Mouse (Mus musculus): ENCODE measurements around the gene Gm9887. TPM values are rescaled to one million over a fixed set of nuclear protein-coding genes. Genes with fewer than 3 reads are reported as not detected.

Gene Gm9887
- 0.56 and 1.2 TPM in 2 replicates for polyA plus RNA-seq (2015; fragmentation: Nextera tagmentation; extraction: Ambion mirVana)

DNA sequence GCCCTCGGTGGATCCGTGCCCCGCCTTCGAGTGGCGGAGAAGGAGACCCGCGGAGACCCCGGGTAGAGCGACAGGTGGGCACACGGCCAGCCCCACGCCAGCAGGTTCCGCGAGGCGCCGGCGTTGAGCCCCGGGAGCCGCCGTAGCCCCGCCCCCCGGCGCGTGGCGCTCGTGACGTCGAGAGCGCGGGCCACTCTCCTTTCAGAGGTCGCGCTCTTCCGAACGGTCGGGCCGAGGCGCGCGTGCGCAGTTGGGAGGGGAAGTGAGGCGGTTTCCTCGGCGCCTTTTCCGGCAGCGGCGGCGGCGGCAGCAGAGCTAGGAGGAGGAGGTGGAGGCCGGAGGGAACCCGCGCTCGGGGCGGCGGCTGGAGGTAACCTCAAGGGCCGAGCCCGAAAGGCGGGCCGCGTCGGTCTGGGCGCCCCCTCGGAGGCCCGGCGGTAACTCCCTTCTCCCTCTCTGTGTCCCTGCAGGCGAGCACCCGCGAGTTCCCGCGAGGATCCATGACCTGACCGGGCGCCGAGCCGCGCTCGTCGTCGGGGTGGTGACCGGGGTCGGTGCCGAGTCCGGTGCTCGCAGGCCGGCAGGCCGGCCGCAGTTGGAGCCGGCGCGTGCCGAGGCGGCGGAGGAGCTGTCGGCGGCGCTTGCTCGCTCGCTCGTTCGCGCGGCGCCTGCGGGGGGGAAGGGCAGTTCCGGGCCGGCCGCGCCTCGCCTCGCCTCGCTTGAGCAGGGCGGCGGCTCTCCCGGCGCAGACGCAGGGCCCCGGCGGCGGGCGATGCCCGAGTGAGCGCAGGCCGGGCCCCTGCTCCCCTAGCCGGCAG is at the start of gene Gm9887, which contains the start of gene Arf6:
Gene Gm9887, minus strand, starts transcription at position 605 of the 818 bp plus-strand sequence.
Gene Arf6, plus strand, starts transcription at position 297 of the 818 bp plus-strand sequence.
- Histone ChIP-seq H3K4me2 (peak within 1 kb of the TSS; percentile 89), H3K4me1 (replicated peaks) (peaks cover 28% of the 10 kb centered on the region), H3K9ac (peak within 1 kb of the TSS; percentile 100), H3K27me3 (no peaks in the 10 kb centered on the region), H3K27ac (replicated peaks) (peak within 1 kb of the TSS; percentile 99), H3K4me3 (replicated peaks) (peak within 1 kb of the TSS; percentile 99), H3K36me3 (replicated peaks) (peaks cover 22% of the 10 kb centered on the region), H3K9me3 (replicated peaks) (no peaks in the 10 kb centered on the region)
- peak; percentile 88 for ATAC-seq (ENCODE audit: insufficient read depth)
- under 1% methylated on average over 121 of the region's 121 CpGs for WGBS (ENCODE audit: insufficient replicate concordance)

DNA sequence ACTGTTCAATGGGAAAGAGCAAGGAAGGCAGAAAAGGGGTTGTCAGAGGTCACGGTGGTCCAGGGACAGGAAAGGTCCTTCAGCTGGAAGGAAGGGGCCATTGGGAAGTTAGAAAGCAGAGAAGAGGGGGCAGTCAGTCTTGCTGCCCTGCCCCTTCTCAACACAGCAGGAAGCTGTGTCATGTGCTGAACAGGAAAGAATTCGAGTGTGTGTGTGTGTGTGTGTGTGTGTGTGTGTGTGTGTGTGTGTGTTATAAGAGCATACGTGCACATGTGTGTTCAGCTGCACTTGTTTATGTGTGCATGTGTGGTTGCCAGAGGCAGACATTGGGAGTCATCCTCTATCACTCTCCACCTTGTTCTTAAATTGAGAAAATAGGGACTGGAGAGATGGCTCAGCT is 48.5 kb upstream of the Gm9887 start:
- H3K27me3 ChIP-seq = no peaks in the 10 kb centered on the region
- H3K4me3 ChIP-seq (replicated peaks) = no peak overlapping the region
- WGBS (ENCODE audit: insufficient replicate concordance) = 38% methylated on average over 3 of the region's 3 CpGs
- no peak overlapping the region for H3K27ac ChIP-seq (replicated peaks)
- no peak overlapping the region for H3K4me2 ChIP-seq
- 0 out of 2 replicates have a peak, but pooled peaks cover under 1% of the 10 kb centered on the region for H3K4me1 ChIP-seq (replicated peaks)
- H3K36me3 ChIP-seq (replicated peaks) = no peaks in the 10 kb centered on the region
- H3K9ac ChIP-seq = no peak overlapping the region
- no peaks in the 10 kb centered on the region for H3K9me3 ChIP-seq (replicated peaks)
- no peak for ATAC-seq (ENCODE audit: insufficient read depth)

DNA sequence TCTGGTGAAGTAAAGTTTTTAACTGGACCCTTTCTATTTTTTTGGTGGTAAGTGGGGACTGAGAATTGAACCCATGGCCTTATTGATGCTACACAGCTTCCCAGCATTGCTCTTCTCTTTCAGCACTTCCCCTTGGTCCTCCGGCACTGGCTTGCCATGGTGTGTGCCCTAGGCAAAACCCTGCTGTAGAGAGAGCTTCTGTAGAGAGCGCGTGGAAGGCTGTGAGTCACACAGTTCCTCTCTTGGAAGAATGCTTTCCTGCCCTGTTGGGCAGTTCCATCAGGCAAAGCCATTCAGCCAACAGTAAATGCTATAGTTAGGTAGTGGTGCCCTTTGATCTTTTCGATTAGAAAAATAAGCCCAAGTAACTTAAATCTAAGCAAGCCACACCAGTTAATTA is 47.3 kb upstream of the Gm9887 start:
- Histone ChIP-seq H3K36me3 (replicated peaks) (no peaks in the 10 kb centered on the region), H3K27ac (replicated peaks) (no peak overlapping the region), H3K27me3 (no peaks in the 10 kb centered on the region), H3K4me2 (no peak overlapping the region), H3K4me3 (replicated peaks) (no peak overlapping the region), H3K9me3 (replicated peaks) (no peaks in the 10 kb centered on the region), H3K4me1 (replicated peaks) (0 out of 2 replicates have a peak, but pooled peaks cover 5% of the 10 kb centered on the region), H3K9ac (no peak overlapping the region)
- 57% methylated on average over 4 of the region's 4 CpGs for WGBS (ENCODE audit: insufficient replicate concordance)
- ATAC-seq (ENCODE audit: insufficient read depth) = no peak

DNA sequence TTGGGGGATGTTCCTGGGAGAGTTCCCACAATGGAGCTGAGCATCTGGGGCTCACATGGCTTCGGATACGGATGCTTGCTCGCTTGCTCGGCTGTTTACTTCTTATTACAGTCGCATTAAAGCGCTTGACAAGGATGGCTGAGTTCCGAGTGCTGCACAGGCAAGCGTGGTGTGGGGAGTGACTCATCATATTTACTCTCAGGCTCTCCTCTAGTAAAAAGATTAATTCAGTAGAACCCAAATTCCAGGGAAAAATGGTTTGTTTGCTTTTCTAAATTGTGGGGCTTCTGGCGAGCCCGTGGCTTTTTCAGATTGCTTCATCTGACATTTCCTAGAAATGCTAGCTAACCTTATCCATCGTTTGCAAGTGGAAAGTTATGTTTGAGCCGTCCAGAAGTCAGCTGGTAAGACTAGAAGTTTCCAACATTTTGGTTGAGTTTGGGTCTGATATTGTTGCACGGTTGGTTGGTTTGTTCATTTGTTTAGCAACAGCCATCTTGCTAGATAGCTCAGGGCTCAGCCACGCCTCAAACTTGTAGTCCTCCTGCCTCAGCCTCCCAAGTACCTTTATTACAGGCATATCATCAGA is 46.9 kb upstream of the Gm9887 start:
- Histone ChIP-seq H3K27ac (replicated peaks) (no peak overlapping the region), H3K9ac (no peak overlapping the region), H3K27me3 (no peaks in the 10 kb centered on the region), H3K4me3 (replicated peaks) (no peak overlapping the region), H3K4me1 (replicated peaks) (0 out of 2 replicates have a peak, but pooled peaks cover 5% of the 10 kb centered on the region), H3K4me2 (no peak overlapping the region), H3K36me3 (replicated peaks) (no peaks in the 10 kb centered on the region), H3K9me3 (replicated peaks) (no peaks in the 10 kb centered on the region)
- WGBS (ENCODE audit: insufficient replicate concordance) = 55% methylated on average over 14 of the region's 14 CpGs
- no peak for ATAC-seq (ENCODE audit: insufficient read depth)

DNA sequence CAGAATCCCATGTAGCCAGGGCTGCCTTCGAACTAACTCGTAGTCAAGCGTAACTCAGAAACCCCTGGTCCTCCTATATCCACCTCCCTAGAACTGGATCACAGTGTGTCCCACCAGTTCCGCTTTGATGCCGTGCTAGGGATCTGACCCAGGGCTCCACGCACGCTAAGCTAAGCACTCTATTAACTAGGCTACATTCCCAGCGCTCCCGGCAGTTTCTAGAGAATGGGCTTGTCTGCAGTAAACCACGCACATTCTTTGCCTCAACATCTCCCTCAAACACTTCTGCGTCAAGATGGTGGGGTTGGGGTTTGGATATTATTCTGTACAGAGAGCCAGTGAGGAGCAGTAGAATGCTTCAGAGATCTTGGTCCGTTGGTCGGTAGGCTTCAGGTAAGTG is 46.3 kb upstream of the Gm9887 start:
- Histone ChIP-seq H3K9ac (no peak overlapping the region), H3K36me3 (replicated peaks) (no peaks in the 10 kb centered on the region), H3K4me3 (replicated peaks) (no peak overlapping the region), H3K27ac (replicated peaks) (no peak overlapping the region), H3K27me3 (no peaks in the 10 kb centered on the region), H3K4me2 (no peak overlapping the region), H3K4me1 (replicated peaks) (0 out of 2 replicates have a peak, but pooled peaks cover 5% of the 10 kb centered on the region), H3K9me3 (replicated peaks) (no peaks in the 10 kb centered on the region)
- 79% methylated on average over 13 of the region's 13 CpGs for WGBS (ENCODE audit: insufficient replicate concordance)
- ATAC-seq (ENCODE audit: insufficient read depth) = no peak

DNA sequence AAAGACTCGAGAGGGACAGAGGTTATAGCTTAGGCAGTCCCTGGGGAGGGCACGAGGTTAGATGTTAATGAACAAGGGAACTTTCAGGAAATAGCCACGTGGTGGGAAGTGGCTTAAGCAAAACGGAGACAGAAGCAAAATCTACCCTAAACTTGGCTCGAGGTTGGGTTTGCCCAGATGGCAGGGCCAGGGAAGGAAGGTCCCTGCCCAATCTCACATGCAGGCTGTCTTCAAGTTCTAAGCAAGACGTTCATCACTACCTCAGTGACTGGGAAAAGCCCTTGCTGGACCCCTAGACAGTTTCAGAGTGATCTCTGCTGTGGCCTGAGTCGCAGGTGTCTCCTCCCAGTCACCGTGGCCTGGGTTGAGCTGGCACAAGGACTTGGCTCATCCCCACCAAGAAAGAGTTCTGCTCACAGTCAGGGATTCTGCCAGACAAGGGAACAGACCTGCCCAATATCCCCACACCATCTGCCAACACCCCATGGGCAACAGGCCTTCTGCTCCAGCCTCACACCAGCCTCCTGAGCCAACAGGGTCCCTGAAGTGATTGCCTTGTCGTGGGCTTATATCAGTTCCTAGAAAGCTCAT is 45.5 kb upstream of the Gm9887 start:
- Histone ChIP-seq H3K4me1 (replicated peaks) (0 out of 2 replicates have a peak, but pooled peaks cover 5% of the 10 kb centered on the region), H3K4me2 (no peak overlapping the region), H3K36me3 (replicated peaks) (no peaks in the 10 kb centered on the region), H3K4me3 (replicated peaks) (no peak overlapping the region), H3K9ac (no peak overlapping the region), H3K9me3 (replicated peaks) (no peaks in the 10 kb centered on the region), H3K27ac (replicated peaks) (no peak overlapping the region), H3K27me3 (no peaks in the 10 kb centered on the region)
- WGBS (ENCODE audit: insufficient replicate concordance) = 37% methylated on average over 9 of the region's 9 CpGs
- no peak for ATAC-seq (ENCODE audit: insufficient read depth)

GRCm38 (mm10) chr12:69416793-69417192 is 44.5 kb upstream of the Gm9887 start:
- Histone ChIP-seq H3K9me3 (replicated peaks) (no peaks in the 10 kb centered on the region), H3K36me3 (replicated peaks) (no peaks in the 10 kb centered on the region), H3K4me2 (no peak overlapping the region), H3K9ac (no peak overlapping the region), H3K27me3 (no peaks in the 10 kb centered on the region), H3K4me3 (replicated peaks) (no peak overlapping the region), H3K27ac (replicated peaks) (no peak overlapping the region), H3K4me1 (replicated peaks) (0 out of 2 replicates have a peak, but pooled peaks cover 5% of the 10 kb centered on the region)
- 44% methylated on average over 7 of the region's 7 CpGs for WGBS (ENCODE audit: insufficient replicate concordance)
- no peak for ATAC-seq (ENCODE audit: insufficient read depth)

- Histone ChIP-seq H3K4me3 (replicated peaks) (no peak overlapping the region), H3K9me3 (replicated peaks) (no peaks in the 10 kb centered on the region), H3K4me2 (no peak overlapping the region), H3K4me1 (replicated peaks) (0 out of 2 replicates have a peak, but pooled peaks cover 5% of the 10 kb centered on the region), H3K9ac (no peak overlapping the region), H3K27me3 (no peaks in the 10 kb centered on the region), H3K27ac (replicated peaks) (no peak overlapping the region), H3K36me3 (replicated peaks) (no peaks in the 10 kb centered on the region)
- 59% methylated on average over 4 of the region's 4 CpGs for whole genome bisulfite sequencing (ENCODE audit: insufficient replicate concordance)
- no peak for ATAC-seq (ENCODE audit: insufficient read depth)
These were observed 42.7 kb upstream of the Gm9887 start for GRCm38 (mm10) chr12:69414826-69415572.

GRCm38 (mm10) chr12:69413303-69413702 is 41.0 kb upstream of the Gm9887 start:
- H3K27me3 ChIP-seq = no peaks in the 10 kb centered on the region
- H3K9me3 ChIP-seq (replicated peaks) = no peaks in the 10 kb centered on the region
- ATAC-seq (ENCODE audit: insufficient read depth) = no peak
- H3K36me3 ChIP-seq (replicated peaks) = no peaks in the 10 kb centered on the region
- H3K27ac ChIP-seq (replicated peaks) = no peak overlapping the region
- H3K4me1 ChIP-seq (replicated peaks) = 0 out of 2 replicates have a peak, but pooled peaks cover 5% of the 10 kb centered on the region
- WGBS (ENCODE audit: insufficient replicate concordance) = 39% methylated on average over 3 of the region's 3 CpGs
- H3K4me3 ChIP-seq (replicated peaks) = no peak overlapping the region
- H3K9ac ChIP-seq = no peak overlapping the region
- H3K4me2 ChIP-seq = no peak overlapping the region

GRCm38 (mm10) chr12:69411936-69412335 is 39.7 kb upstream of the Gm9887 start:
- Histone ChIP-seq H3K4me2 (no peak overlapping the region), H3K4me3 (replicated peaks) (no peak overlapping the region), H3K9ac (no peak overlapping the region), H3K27ac (replicated peaks) (no peak overlapping the region), H3K9me3 (replicated peaks) (no peaks in the 10 kb centered on the region), H3K36me3 (replicated peaks) (no peaks in the 10 kb centered on the region), H3K4me1 (replicated peaks) (0 out of 2 replicates have a peak, but pooled peaks cover 5% of the 10 kb centered on the region), H3K27me3 (no peaks in the 10 kb centered on the region)
- 34% methylated on average over 4 of the region's 4 CpGs for WGBS (ENCODE audit: insufficient replicate concordance)
- ATAC-seq (ENCODE audit: insufficient read depth) = no peak

All from liver, embryonic 15.5 days (tissue).